Mouse (Mus musculus) spleen, postnatal 4 days (tissue): ENCODE results near the gene Srrm1.
A peak's percentile ranks its signal among the peaks of the same experiment; 100 is the strongest.

Experiments
- DNase-seq, 2 experiments: peaks; one replicate each; pipeline ENCODE4 v3.0.0; 2022; ENCODE audit warnings: low spot score in 2 of 2

Srrm1 gene

DNA sequence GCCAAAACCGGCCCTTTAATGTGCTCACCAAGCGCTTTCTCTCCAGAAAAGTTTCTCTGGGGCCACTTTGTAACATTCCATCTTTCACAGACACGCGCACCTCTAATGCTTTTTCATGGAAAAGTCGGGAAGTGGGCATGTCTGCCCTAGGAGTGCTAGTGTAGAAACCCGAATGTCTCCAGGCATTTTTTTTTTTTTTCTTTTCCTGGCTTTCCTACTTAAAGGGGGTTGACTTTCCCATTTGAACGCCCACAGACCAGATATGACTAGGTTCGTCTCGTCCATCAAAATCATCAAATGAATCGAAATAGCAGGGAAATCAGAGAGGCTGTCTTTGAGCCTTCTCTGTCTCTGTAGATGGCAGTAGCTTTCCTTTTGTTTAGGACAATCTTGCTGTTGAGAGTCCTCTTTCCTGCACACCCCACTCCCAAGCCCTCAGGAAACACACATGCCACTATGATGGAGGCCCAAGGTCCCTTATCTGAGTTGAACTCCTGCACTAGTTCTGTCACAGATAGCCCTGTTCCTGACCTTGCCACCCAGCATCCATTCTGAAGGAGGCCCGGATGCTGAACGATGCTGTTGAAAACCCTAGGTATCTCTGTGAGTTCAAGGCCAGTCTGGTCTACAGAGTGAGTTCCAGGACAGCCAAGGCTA is 801 bp upstream of the Srrm1 start:
- peak in 1 of 2 experiments; percentile 39 for DNase-seq

DNA sequence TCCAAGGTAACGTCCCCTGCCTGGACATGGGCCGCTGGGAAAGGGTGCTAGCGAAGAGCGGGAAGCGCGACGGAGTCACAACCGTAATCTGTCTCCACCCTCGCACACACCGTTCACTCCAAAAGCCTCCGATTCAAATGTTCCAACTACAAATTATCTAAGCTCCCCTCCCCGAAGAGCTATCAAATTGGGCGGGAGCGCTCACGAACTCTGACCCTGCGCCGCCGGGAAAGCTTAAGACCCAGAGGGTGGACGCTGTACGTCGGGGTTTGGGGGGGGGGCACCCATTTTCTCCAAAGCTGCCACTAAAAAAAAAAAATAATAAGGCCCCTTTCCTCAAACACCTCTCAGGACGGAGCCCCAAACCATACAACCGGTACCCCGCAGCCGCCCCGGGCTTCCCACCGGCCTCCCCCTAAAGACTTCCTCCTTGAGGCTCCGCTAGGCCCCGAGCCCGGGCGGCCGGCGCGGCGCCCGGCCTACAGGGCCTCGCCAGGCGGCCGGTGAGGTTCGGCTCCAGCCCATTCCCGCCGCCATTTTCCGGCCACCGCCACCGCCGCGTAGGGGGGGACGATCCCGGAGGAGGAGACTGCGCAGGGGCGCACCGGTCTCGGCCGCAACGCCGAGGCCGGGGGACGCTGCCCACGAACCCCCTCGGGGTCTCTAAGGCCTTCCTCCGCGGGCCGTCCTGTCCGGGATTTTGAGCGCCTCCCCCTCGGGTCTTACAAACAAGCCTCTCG is 625 bp downstream of the Srrm1 start:
- DNase-seq: peak in 1 of 2 experiments; percentile 55

DNA sequence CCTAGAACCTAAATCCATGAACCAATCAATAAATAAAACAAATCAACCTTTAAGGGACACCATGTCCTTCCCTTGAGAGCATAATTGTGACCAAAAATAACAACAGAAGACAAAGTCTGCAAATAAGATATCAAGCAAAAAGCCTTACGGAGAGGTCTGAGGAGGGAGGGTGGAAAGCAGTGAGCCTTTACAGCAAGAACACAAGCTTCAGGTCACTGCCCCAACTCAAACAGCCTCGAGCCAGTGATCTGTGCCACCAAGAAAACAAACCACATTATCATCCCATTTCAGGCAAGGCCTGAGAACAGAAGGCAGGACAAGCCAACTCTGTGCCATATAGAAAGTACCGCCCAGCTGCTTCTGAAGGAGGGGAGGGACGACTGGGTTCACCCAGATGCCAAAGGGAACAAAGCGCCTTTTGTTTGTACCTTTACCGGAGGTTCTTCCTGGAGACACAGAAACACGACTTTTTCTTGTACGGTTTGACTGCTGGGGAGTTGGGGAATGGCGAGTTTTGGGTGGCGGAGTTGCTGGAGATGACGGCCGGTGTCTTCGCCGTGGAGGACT is 15.7 kb downstream of the Srrm1 start:
- no peak for DNase-seq

DNA sequence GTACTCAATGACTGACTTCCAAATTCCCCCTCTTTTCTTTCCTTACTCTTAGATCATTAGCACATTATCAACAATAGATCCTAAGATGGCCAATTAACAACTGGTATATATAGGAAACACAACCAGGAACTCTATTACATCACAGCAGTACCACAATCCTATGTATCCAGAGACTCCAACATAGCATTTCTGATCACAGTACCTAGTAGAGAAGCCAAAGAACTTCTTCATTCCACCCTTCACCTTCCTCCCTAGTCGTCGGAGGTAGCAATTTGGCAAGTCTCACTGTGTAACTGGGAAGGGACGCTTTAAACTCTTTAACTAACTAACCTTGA is 17.1 kb downstream of the Srrm1 start:
- DNase-seq: no peak

DNA sequence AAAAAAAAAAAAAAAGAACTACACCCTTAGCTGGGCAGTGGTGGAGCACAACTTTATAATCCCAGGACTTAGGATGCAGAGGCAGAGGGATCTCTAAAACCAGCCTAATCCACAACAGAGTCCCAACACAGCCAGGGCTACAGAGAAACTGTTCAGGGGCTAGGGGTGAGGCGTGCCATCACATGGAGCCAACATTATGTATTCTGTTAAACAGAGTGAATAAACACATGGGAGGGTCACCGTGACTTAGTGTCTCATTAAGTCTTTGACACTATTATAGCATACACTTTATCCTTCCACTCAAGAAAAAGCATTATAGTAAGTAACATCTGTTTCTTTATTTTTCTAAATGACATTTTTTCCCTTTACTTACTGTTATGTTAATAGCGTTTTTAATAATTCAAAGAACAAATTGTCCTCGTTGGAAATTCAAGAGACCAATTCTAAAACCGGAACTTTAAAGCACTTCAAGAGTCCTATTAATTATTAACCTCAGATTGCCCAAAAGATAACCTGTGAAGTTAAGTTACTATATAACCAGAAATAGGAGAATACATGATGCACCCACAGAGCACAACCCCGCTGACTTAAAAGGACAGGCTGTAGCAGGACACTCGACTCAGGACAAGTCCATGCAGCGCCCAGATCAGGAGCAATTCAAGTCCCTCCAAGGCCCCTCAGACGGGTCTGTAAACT is 17.6 kb downstream of the Srrm1 start:
- DNase-seq: no peak

DNA sequence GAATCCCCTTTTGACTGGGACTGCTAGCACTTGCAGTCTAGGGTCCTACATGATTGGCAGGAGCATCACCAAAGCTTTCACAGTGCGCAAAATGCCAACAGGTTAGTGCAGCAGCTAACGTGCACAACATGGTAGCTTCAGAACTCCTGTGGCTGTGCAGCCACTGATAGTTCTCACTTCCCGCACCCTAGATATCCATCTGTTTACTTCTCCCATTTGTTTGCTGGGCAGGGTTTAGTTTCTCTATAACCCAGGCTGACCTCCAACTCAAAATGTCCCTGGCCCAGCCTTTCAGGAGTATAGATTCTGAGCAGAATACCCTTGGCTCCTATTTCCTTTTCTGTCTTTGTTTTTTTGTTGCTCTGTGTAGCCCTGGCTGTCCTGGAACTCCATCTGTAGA is 26.7 kb downstream of the Srrm1 start:
- DNase-seq: no peak

DNA sequence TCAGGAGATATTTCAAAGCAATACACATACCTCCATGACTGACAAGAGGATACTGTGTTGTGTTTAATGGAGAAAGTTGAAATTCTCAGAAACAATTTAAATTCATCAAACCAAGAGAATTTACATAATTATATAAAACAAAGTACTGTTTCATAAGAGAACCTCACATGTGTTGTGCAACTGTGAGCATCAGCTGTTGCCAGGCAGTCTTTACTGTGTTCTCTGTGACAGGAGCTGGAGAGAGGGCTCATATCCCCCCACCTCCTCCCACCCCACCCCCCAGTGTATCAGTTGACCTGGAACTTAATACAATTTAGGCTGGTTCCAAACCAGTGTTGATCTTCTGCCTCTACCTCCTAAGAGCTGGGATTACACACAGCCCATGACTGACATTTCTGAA is 27.1 kb downstream of the Srrm1 start:
- no peak for DNase-seq

DNA sequence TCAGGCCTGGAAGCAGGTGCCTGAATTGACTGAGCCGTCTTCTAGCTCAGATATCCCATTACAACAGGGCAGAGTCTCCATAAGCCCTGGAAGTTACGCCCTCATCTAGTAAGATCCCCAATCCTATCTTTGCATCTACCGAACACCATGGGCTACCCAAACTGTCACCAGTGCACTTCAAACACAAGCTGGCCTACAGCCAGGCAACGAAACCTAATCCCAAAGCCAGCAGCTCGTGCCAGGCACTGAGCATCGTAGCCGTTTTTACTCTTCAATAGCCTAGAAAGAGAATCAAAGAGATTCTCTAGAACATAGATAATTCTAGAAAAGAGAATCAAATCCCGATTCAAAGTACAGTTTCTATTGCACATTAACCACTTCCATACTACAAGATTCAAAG is 30.1 kb downstream of the Srrm1 start:
- no peak for DNase-seq

DNA sequence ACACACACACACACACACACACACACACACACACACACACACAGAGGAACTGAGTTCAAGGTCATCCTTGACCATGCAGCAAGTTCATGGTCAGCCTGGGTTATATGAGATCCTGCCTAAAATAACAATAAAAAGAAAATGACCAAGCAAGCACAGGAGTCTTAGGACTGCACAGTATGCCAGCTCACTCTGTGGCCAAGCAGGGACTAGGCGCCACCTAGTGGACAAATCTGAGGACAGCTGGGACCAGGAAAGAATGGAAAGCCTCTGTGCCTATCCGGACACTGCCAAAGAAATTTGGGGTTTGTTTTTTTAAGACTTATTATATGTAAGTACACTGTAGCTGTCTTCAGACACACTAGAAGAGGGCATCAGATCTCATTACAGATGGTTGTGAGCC is 35.2 kb downstream of the Srrm1 start:
- peak; percentile 72 to 87 for DNase-seq

DNA sequence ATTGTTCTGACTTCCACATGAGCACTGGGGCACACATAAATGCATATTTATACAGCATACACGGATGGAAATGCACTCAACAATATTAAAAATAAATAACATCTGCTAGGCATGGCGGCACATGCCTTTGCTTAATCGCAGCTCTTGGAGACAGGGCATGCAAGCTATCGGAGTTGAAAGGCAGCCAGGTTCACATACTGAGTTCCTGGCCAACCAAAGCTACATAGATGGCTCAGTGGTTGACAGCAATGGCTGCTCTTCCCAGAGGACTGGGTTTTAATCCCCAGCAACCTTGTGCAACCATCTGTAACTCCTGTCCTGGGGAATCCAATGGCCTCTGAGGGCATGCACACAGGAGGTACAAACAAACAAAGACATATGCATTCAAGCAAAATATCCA is 35.6 kb downstream of the Srrm1 start:
- DNase-seq: no peak

DNA sequence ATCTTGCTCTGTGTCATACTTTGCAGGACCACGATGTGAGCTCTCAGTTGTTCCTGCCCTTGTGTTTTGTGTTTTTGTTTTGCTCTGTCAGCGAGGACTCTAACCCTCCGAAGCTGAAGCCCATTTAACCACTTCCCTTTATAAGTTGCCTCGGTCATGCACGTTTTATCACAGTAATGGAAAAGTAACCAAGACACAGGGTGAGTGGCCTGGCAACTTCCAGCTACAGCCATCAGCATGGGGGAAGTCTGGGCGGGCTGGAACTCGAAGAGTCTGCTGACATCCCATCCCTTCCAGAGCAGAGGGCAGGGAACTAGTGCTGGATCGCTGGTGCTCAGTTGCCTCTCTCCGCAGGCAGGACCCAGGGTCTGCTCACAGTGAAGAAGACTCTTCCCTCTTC is 37.8 kb downstream of the Srrm1 start:
- DNase-seq: no peak

DNA sequence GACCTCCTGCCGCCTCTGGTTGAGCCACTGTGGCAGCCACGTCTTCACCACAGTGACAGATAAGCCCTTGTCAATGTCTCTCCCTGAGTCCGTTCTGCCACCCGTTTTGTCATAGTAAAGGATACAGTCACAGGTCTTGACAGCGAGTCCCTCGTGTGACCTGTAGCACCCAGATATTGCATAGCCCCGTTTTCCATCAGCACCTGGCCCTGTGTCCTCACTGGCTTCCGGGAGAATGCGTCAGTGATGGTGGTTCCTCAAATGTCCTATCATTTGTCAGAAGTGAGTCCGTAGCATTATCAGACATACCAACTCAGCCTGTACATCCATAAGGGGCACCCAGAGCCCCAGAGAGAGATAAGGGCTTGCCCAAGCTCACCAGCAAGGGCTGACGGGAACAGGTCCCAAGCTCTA is 38.7 kb downstream of the Srrm1 start:
- peak in 1 of 2 experiments; percentile 43 for DNase-seq

DNA sequence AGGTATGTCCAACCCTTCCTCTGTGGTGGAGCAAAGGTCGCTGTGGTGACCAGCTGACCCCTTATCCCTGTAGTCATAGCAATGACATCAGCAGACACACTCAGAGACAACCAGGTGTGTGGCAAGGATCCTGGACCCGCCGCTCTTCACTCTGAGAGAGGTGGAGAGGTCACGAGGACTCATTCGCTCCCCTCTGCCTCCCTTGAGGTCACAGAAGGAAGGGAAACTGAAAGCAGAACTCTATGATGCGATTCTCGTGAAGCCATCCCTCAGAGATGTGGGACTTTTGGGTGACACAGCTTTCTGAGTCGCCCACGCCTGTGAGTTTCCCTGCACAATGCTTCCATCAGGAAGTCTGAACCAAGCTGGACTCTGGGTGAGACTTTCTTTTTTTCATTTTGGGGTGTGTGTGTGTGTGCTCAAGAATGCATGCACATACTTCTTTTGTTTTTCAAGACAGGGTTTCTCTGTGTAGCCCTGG is 39.3 kb downstream of the Srrm1 start:
- peak in 1 of 2 experiments; percentile 53 for DNase-seq

DNA sequence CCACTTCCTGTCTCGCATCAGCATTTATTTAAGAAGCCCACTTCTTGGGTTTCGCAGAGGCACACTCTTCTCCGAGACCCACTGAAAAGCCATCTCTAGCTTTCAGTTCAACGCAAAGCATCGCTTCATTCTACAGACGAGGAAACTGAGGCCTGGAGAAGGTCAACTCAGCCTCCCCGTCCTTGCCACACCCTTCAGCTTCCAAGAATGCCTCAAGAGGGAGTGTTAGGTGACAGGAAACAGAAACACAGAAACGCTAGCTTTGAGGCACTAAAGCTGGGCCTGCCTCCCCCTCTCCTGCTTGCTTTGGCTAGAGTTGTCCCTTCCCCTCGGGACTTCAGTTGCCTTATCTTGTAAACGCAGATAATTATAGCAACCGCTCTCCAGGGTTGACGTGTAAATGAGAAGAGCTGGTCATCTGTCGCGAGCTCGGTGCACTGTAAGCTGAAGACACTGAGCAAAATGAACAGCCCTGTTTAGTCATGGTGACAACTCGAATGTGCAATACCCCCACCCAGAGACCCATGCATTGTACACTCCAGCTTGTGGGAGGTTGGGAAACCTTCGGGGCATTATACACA is 39.9 kb downstream of the Srrm1 start:
- DNase-seq: peak in 1 of 2 experiments; percentile 31

DNA sequence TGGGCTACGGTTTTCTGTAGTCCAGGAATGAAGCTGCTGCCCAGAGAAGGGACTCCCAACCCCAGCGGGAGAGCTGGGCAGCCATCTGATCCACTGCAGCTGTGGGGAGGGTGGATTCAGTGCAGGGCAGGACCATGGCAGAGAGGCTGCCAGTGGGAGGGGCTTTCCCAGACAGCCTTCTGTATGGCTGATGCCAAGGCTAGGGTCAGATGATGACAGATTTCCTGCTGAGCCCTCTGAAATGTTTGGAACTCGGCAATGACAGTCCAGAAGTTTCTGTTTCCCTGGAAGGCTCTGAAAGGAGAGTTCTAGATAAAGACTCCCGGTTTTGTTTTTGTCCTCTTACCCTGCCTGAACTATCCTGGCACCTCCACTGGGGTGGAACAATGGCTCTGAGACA is 40.4 kb downstream of the Srrm1 start:
- peak in 1 of 2 experiments; percentile 51 for DNase-seq

DNA sequence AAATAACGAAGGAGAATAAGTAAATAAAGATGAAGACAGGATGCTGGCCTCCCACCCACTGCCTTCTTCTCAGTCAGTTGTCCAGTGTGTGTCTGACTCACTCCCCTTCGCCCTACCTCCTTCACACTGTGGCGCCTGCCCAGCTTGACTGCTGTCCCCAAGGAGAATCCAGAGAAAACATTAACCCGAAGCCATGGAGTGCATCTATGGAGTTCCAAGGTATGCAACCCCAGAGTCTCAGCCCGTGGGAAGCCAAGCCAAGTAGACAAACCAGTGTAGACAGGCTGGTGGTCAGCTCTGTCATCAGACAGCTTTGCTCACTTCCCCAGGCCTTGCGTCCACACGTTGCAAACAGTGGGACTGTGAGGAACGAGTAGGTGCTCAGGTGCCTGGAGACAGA is 42.8 kb downstream of the Srrm1 start:
- no peak for DNase-seq

DNA sequence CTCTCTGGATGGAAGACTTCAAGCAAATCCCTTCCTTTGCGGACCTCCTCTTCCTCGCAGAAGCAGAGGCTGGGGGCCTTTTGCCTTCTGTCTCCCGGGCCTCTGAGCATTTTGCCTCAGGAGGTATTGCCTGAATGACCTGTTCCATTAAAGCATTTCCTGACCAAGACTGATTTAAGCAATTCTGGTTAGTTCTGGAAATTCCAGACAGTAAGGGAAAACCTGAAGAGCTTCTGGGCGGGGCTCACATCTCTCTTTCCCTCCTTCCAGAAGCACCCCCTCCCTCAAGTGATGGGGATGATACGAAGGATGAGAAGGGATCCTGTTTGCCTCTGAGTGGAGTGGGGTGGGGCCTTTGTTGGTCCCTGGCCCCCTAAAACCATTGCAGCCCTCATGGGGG is 43.4 kb downstream of the Srrm1 start:
- DNase-seq: no peak

DNA sequence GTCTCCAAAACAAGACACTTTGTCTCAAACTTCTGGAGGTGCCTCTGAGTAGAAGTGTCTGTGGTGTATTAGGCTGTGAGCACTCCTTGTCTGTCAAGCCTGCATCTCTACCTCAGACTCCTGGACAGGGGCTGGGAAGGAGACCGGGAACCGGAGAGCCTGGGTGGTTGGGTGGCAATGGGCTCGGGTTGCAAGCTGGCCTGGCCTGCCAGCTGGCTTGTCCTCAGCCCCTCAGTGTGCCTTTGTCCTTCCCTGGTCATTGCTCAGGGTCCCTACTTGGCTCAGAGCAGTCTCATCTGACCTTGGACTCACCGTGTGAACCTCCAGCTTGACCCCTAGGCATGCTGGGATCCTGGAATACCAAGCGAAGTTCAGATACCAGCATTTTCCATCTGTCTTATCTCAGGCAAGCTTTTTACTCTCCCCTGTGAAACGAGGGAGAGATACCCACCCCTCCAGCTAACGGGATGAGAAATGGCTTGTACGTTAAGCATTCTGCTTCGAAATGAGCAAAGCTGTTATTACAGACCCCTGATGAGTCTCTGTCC is 43.9 kb downstream of the Srrm1 start:
- DNase-seq: no peak

DNA sequence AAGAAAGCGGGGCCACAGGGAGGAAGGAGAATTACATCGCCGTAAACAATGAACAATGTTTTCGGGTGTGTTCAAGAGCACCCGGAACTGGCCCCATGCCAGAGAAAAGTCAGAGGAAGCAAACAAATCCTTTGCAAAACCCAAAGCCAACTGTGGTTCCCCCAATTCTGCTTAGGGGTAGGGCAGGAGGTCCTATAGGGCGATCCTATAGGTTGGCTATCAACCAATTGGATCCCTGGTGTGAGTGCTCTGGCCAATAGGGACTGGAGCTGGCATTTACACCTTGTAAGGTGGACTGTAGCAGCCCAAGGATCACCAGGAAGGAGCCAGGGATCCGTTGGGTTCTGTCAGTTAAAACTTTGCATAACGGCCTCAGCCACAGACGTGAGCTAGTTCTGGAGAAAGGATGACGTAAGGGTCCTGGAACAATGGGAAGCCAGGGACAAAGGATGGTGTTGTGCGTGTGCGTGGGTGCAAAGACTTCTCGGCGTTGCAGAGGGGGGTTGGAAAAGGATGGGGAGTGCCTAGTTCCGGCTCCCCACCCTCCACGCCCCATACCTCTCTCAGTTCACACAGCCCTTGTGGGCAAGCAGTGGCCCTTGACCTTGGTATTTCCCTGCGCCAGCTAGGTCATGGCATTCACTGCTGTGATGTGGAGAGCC is 46.0 kb downstream of the Srrm1 start:
- DNase-seq: peak in 1 of 2 experiments; percentile 35

DNA sequence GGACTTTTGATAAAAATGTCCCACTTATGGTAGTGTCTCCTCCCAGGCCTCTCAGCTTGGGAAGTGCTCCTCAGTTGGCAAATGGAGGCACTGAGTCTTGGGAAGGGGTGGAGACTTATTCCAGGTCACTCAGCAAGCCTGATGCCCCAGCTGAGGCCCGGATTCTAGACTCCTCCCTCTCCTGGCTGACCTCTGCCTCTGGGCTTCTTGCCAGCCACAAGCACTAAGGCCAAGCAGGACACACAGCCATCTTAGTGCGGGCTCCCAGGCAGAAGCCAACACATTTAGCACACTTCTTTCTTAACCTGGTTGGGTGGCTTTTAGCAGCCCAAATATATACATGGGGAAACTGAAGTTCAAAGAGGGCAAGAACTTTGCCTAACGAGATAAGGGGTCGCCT is 46.6 kb downstream of the Srrm1 start:
- DNase-seq: no peak

DNA sequence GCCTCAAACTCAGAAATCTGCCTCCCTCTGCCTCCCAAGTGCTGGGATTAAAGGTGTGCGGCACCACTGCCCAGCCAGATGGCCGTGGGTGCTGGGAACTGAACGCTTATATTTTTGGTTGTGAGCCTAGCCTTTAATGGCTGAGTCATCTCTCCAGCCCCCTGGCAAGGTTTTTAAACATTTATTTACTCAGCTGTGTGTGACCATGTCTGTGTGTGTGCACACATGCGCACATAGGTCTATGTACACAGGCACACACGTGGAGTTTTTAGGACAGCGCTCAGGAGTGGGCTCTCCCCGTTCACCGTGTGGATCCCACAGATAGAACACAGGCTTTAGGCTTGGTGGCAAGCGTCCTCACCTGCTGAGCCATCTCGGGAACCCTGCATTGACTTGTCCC is 50.9 kb downstream of the Srrm1 start:
- DNase-seq: no peak
